Mouse (Mus musculus) lung, adult 2 months (tissue): ENCODE results near the gene Podnl1. TPM values are rescaled to one million over a fixed set of nuclear protein-coding genes. Genes with fewer than 3 reads are reported as not detected.

ENCODE experiments used
- DNase-seq: peaks from one replicate; pipeline ENCODE4 v3.0.0; 2022
- H3K4me1 ChIP-seq: fragments of 200-500 bp; 2 replicates; pipeline ENCODE4 v1.6.1; 2011; ENCODE audit warnings: low read length; ENCODE audit not compliant: control insufficient read depth, insufficient read depth
- H3K4me3 ChIP-seq: fragments of 200-500 bp; replicated peaks from 2 replicates; pipeline ENCODE3; 2011; ENCODE audit warnings: low read depth, mild to moderate bottlenecking, control low read depth, low read length; ENCODE audit errors: extremely low read depth
- CTCF ChIP-seq: fragments of 200-500 bp; IDR thresholded peaks from 2 replicates; pipeline ENCODE4 v1.5.1; 2011; ENCODE audit warnings: mild to moderate bottlenecking, low read length, control low read depth; ENCODE audit not compliant: insufficient read depth
- POLR2A ChIP-seq: fragments of 200-500 bp; IDR thresholded peaks from 2 replicates; pipeline ENCODE4 v1.6.1; 2011; ENCODE audit warnings: low read depth, mild to moderate bottlenecking, control low read depth, low read length, borderline replicate concordance; ENCODE audit errors: extremely low read depth
- WGBS: fragments of 180-500 bp; shearing (Covaris S2); methylation state at CpG from one replicate; pipeline ENCODE4 v1.1.7; 2018; 5-methylcytosine and 5-hydroxymethylcytosine counted together
- polyA plus RNA-seq: library from polyadenylated mRNA; depleted of rRNA; stranded (reverse); fragments of >200 nt; gene quantifications from 2 replicates; pipeline ENCODE4 v1.2.3, GENCODE M21; 2012

The Podnl1 gene
- polyA plus RNA-seq, 1 experiment: 1.8 TPM

DNA sequence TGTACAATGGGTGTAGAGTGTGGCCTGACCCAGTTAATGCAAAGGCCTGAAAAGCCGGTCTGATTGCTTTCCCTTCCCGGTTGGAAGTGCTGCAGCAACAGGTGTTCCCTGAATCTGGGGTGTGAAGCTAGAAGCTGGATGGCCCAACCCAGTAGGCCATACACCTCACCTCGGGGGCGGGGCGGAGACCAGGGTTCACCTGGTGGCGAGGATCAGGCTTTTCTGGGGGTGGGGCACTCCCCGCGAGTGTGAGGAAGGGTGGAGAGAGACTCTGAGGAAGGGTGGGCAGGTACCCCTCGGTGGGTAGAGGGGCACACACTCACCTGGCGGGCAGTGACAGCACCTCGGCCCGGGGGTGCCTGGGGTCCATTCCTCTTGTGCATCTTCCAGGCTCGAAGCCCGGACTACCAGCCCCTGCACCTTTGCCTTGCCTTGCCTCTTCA is 21.6 kb downstream of the Podnl1 start:
- WGBS: 5% methylated on average over 14 of the region's 14 CpGs
- H3K4me1 ChIP-seq: peaks cover 6% of the 10 kb centered on the region
- H3K4me3 ChIP-seq: peak overlapping the region; percentile 92
- no peak for DNase-seq
- TF ChIP-seq CTCF (no peak), POLR2A (no peak)

GRCm38 (mm10) chr8:84147769-84148530 is 22.2 kb downstream of the Podnl1 start, which contains the start of the genes Cc2d1a and 4930432K21Rik:
TSS of gene Cc2d1a (minus strand) at chr8:84147936.
TSS of gene 4930432K21Rik (plus strand) at chr8:84148025.
- Histone ChIP-seq H3K4me3 (peak within 1 kb of the TSS; percentile 92), H3K4me1 (peaks cover 6% of the 10 kb centered on the region)
- DNase-seq: peak; percentile 92
- WGBS: 14% methylated on average over 49 of the region's 49 CpGs
- TF ChIP-seq POLR2A: peak; percentile 75; the same call in 1 of the 2 replicates
- no peak for TF ChIP-seq CTCF

- Histone ChIP-seq H3K4me3 (no peak overlapping the region), H3K4me1 (peaks cover 6% of the 10 kb centered on the region)
- no peak for DNase-seq
- WGBS: 65% methylated on average over 5 of the region's 5 CpGs
- TF ChIP-seq POLR2A (no peak), CTCF (no peak)
These were observed 22.7 kb downstream of the Podnl1 start for GRCm38 (mm10) chr8:84148531-84148850.

- Histone ChIP-seq H3K4me3 (no peak overlapping the region), H3K4me1 (peaks cover 6% of the 10 kb centered on the region)
- 67% methylated on average over 3 of the region's 3 CpGs for WGBS
- TF ChIP-seq POLR2A (no peak), CTCF (no peak)
- DNase-seq: no peak
These were observed 23.4 kb downstream of the Podnl1 start for GRCm38 (mm10) chr8:84149181-84149580.

- no peak for DNase-seq
These were observed 31.8 kb downstream of the Podnl1 start for GRCm38 (mm10) chr8:84157620-84158019.

DNA sequence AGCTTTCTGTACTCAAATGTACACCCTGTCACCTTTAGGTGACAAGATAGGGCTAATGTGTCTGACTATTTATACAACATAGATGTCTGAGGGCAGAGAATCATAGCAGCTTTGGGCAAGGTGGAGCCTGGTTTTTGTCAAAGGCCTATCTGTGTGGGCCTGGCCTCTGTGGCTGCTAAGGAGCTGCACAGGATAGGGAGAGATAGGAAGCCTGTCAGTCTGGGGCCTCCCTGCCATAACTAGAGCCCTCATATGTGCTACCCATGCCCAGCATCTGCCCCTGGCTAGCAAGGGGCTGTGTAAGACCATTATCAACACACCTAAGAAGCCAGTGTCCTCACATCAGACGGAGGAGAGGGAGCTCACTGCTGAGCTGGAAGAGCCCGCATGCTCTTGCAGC is 41.9 kb downstream of the Podnl1 start:
- Histone ChIP-seq H3K4me3 (no peak overlapping the region), H3K4me1 (no peaks in the 10 kb centered on the region)
- DNase-seq: no peak
- TF ChIP-seq CTCF (no peak), POLR2A (no peak)
- 95% methylated on average over 2 of the region's 2 CpGs for WGBS

More at GRCm38 (mm10) chr8:84157620-84158019, 31.8 kb downstream of the Podnl1 start:
- no peak overlapping the region for H3K4me3 ChIP-seq
- TF ChIP-seq POLR2A: no peak
- no peak for TF ChIP-seq CTCF
- WGBS: 94% methylated on average over 4 of the region's 4 CpGs
- H3K4me1 ChIP-seq: no peaks in the 10 kb centered on the region

- H3K4me3 ChIP-seq: no peak overlapping the region
- no peaks in the 10 kb centered on the region for H3K4me1 ChIP-seq
- WGBS: 74% methylated on average over 5 of the region's 5 CpGs
- TF ChIP-seq CTCF: no peak
- no peak for TF ChIP-seq POLR2A
- no peak for DNase-seq
These were observed 44.3 kb downstream of the Podnl1 start for GRCm38 (mm10) chr8:84170096-84170495.

GRCm38 (mm10) chr8:84173861-84174260 is 48.1 kb downstream of the Podnl1 start:
- H3K4me1 ChIP-seq: no peaks in the 10 kb centered on the region
- WGBS: 86% methylated on average over 6 of the region's 6 CpGs
- TF ChIP-seq POLR2A (no peak), CTCF (peak; percentile 19; the same call in 1 of the 2 replicates)
- no peak overlapping the region for H3K4me3 ChIP-seq
- no peak for DNase-seq

DNA sequence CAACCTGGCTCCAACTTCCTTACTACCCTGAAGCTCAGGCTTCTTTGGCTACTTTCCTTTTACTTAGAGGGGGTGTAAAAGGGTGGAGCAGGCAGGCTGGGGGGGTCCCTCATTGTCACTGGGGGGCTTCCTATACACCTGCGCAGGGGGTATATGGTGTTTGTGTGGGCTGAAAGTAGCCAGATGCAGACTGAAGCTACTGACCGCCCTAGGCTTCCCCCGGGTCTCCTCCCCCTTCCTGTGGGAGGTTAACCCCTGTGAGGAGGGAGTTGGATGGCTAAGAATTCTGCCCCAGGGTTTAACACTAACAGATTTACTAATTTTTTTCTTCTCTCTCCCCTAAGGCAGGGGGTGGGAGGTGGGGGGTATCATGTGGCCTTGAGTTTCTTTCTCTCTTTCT is 50.8 kb downstream of the Podnl1 start:
- TF ChIP-seq POLR2A: no peak
- no peak for DNase-seq
- Histone ChIP-seq H3K4me1 (peaks cover 5% of the 10 kb centered on the region), H3K4me3 (no peak overlapping the region)
- 23% methylated on average over 3 of the region's 3 CpGs for WGBS

DNA sequence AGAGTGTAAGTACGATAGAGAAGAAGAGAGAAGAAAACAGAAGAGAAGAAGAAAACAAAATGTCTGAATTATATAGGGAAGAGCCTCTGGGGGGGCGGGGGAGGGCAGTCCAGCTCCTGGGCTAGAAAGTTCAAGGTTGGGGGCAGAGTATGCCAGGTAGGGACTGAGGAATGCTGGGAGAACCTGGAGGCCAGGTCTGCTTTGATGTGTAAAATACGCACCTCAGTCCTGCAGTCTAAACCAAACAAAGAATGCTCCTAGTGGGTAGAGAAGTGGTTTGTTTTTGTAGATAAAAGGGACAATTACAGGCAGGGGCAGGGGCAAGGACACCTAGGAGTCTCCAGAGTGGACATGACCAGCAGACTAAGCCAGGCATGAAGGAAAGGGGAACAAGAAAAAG is 51.6 kb downstream of the Podnl1 start:
- 84% methylated on average over 3 of the region's 3 CpGs for WGBS

More for the DNA sequence above, 51.6 kb downstream of the Podnl1 start:
- Histone ChIP-seq H3K4me3 (no peak overlapping the region), H3K4me1 (peaks cover 5% of the 10 kb centered on the region)
- TF ChIP-seq POLR2A (no peak), CTCF (no peak)
- no peak for DNase-seq
